Mouse (Mus musculus): ENCODE measurements around the gene Ppp1r3c. TPM values are rescaled to one million over a fixed set of nuclear protein-coding genes. Genes with fewer than 3 reads are reported as not detected.
A peak's percentile ranks its signal among the peaks of the same experiment; 100 is the strongest.
"Not testable (repeated sequence)": the region's sequence is repeated elsewhere in the genome, so short reads cannot be mapped to it uniquely, and the experiment has no call there.

Gene Ppp1r3c
- polyA plus RNA-seq, 1 experiment = 4.9 TPM

DNA sequence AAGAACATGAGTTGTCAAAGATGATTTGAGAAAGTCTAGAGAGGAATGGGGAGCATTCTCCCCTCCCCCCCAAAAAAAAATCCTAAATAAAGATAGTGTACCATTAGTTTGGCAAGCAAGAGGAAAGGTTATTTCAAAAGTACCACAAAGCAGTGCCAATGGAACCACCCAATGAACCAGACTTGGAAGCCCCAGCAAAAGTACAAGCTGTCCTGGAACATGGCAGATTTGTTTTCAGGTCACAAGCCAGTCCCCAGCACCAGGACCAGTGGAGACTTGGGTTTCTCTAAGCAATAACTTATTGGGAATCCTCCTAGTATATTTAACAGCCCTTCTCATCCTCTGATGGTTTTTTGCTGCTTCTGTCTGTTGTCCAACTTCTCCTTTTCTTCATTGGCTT, 12.5 kb upstream of the Ppp1r3c start:
- Histone ChIP-seq H3K4me3 (ENCODE audit: insufficient read depth, low read length) (no peak overlapping the region), H3K4me1 (ENCODE audit: control insufficient read depth, insufficient read depth, low read length) (no peaks in the 10 kb centered on the region), H3K27ac (ENCODE audit: insufficient read depth, low read length) (no peak overlapping the region)
- TF ChIP-seq POLR2A (IDR thresholded peaks at IDR 0.05; ENCODE audit: low read depth, low read length) (no peak), CTCF (IDR thresholded peaks at IDR 0.05; ENCODE audit: borderline replicate concordance, insufficient read depth, low read length) (no peak)

DNA sequence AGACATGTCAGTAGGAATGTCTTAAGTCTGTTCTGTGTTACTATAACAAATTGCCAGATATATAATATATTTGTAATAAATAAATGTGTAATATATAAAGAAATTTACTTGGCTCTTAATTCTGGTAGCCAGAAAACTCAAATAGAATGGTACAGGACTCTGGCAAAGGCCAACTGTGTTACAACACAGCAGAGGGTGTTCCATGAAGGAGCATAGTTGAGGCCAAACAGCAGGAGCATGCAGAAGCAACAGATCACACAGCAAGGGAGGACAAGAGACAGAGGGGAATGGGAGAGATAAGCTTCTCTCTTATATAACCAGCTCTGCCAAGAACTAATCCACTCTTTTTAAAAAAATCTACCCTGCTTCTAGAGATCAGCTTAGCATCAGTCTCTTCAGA, 5.9 kb upstream of the Ppp1r3c start:
- Histone ChIP-seq H3K27ac (ENCODE audit: insufficient read depth, low read length) (no peak overlapping the region), H3K4me3 (ENCODE audit: insufficient read depth, low read length) (no peak overlapping the region), H3K4me1 (ENCODE audit: control insufficient read depth, insufficient read depth, low read length) (peaks cover under 1% of the 10 kb centered on the region; the same call in 1 of the 2 replicates)
- no peak for TF ChIP-seq POLR2A (IDR thresholded peaks at IDR 0.05; ENCODE audit: low read depth, low read length)
- TF ChIP-seq CTCF (IDR thresholded peaks at IDR 0.05; ENCODE audit: borderline replicate concordance, insufficient read depth, low read length) = no peak

DNA sequence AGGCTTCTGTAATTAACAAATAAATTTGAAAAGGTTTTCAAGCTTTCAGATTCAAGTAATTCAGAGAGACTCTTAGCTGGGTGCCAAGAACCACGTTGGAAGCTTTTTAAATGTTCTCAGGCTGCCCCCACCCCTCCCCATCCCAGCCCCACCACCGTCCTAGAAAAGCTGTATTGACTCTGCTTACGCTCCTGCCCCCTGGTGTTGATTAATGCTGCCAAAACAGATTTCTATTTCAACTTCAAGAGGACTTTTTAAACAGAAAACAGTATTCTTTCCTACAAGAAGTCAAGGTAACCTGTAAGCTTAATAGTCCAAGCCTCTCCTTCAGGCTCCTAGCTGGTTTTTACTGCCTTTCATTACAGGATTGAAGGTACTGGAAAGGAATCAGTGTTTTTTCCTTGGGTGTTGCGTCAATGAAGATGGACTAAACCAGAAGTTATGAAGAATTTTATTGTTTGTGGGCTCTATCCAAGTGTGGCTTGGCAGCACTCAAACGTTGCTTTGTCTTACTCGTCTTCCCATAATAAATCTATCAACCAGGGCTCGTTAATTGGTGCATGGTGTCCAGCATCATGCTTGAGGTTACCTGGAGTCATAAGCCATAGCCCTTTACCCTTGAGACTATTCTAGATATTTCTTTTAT, 3.2 kb upstream of the Ppp1r3c start:
- no peak overlapping the region for H3K27ac ChIP-seq (ENCODE audit: insufficient read depth, low read length)
- no peak for TF ChIP-seq CTCF (IDR thresholded peaks at IDR 0.05; ENCODE audit: borderline replicate concordance, insufficient read depth, low read length)
- TF ChIP-seq POLR2A (IDR thresholded peaks at IDR 0.05; ENCODE audit: low read depth, low read length) = no peak
- no peak overlapping the region for H3K4me3 ChIP-seq (ENCODE audit: insufficient read depth, low read length)
- peaks cover 3% of the 10 kb centered on the region; the same call in 1 of the 2 replicates for H3K4me1 ChIP-seq (ENCODE audit: control insufficient read depth, insufficient read depth, low read length)

DNA sequence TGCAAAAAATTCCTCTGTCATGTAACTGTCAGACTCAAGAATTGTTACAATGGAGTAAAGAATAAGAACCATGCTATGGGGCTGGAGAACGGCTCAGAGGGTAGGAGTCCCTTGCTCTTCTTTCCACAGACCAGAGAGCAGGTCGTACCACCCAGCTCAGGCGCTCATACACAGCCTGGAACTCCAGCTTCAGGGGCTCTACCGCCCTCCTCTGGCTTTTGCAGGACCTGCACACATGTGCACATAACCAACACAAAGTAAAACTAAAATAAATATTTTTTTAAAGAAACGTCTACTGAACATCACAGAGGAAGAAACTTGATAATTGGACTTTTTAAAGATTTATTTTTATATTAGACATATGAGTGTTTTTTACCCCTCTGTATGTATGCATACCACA, 1.6 kb upstream of the Ppp1r3c start:
- Histone ChIP-seq H3K4me3 (ENCODE audit: insufficient read depth, low read length) (no peak overlapping the region), H3K4me1 (ENCODE audit: control insufficient read depth, insufficient read depth, low read length) (peaks cover 3% of the 10 kb centered on the region; the same call in 1 of the 2 replicates), H3K27ac (ENCODE audit: insufficient read depth, low read length) (no peak overlapping the region)
- TF ChIP-seq POLR2A (IDR thresholded peaks at IDR 0.05; ENCODE audit: low read depth, low read length) (no peak), CTCF (IDR thresholded peaks at IDR 0.05; ENCODE audit: borderline replicate concordance, insufficient read depth, low read length) (no peak)

DNA sequence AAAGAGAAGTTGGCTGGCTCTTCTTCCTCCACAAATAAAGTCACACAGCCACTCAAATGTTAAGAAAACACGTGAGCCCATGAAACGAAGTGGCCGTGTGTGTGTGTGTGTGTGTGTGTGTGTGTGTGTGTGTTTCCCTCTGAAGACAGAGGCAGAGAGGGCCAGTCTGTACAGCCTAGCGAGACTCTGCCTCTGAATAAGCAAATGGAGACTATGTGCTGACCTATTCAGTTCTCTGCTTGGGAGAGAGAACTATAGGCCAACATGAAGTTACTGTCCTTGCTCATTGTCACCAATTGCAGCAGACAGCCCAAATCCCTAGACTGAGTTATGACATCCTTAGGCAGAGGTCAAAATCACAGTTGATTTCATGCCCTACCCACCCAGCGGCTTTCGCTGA, 634 bp upstream of the Ppp1r3c start:
- Histone ChIP-seq H3K4me1 (ENCODE audit: control insufficient read depth, insufficient read depth, low read length) (peaks cover 3% of the 10 kb centered on the region; the same call in 1 of the 2 replicates), H3K27ac (ENCODE audit: insufficient read depth, low read length) (no peak overlapping the region), H3K4me3 (ENCODE audit: insufficient read depth, low read length) (peak overlapping the region; percentile 27)
- TF ChIP-seq CTCF (IDR thresholded peaks at IDR 0.05; ENCODE audit: borderline replicate concordance, insufficient read depth, low read length) (no peak), POLR2A (IDR thresholded peaks at IDR 0.05; ENCODE audit: low read depth, low read length) (no peak)

DNA sequence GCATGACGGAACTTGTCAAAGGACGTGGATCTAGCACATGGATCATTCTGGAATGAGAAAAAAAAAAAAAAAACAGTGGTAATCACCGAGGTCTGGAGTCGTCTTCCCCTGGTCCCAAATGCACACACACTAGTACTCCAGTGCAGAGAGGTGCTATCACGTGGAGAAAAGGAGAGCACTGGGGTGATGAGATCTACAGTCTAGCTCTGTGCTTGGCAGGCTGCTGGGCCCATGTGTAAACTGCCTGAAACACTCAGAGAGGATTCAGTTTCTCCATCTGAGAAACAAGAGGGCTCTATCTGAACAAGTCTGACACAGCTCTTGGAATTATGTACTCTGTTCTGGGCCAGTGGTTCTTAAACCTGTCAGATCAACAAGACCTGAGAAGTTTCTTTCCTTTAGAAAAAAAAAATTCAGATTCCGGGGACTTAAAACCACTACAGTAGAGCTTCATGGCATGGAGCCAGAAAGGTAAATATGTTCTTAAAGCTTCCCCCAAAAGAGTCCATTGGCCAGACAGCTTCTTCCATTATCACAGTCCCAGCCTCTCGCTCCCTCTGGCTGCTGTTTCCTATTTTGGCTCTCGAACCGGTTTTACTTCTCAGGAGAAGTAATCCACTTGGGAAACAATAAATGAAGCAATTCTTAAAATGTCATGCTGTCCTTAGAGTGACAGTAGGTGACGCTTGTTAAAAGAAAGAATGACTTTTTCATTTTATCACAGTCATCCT, 2.0 kb downstream of the Ppp1r3c start:
- H3K4me1 ChIP-seq (ENCODE audit: control insufficient read depth, insufficient read depth, low read length) = peaks cover 3% of the 10 kb centered on the region; the same call in 1 of the 2 replicates
- no peak overlapping the region for H3K4me3 ChIP-seq (ENCODE audit: insufficient read depth, low read length)
- TF ChIP-seq POLR2A (IDR thresholded peaks at IDR 0.05; ENCODE audit: low read depth, low read length) (no peak), CTCF (IDR thresholded peaks at IDR 0.05; ENCODE audit: borderline replicate concordance, insufficient read depth, low read length) (no peak)
- H3K27ac ChIP-seq (ENCODE audit: insufficient read depth, low read length) = no peak overlapping the region

DNA sequence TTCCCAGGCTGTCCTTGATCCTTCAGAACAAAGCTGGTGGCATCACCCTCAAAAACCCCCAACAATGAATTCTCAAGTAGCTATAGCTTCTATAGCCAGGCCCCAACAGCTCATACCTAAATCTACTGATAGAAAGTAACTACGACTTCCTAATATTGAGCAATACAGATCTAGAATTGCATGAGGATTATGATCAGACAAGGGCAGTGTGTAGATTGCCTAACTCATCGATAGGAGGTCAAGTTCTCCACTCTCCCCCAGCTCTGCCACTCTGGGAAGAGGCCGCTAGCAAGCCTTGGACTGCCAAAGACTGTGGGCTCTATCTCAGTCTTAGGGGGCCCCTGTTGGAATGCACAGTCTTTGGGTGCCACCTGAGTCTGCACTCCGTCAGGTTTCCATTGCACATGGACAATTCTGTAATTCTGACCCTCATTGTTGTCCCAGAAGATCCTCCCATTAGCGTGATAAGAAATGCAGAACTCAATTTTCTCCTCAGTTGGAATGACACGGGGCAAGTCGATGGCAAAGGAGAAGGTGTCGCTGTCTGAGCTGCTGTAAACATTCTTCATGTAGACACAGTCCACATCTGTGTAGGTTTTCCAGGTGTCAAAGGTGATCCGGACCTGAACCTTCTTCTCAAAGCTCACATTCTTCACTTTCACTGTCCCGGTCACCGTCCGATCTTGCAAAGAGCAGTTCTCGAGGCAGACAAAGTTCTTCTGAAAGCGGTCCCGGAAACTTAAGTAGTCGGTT, 3.1 kb downstream of the Ppp1r3c start:
- no peak overlapping the region for H3K4me3 ChIP-seq (ENCODE audit: insufficient read depth, low read length)
- no peak overlapping the region for H3K27ac ChIP-seq (ENCODE audit: insufficient read depth, low read length)
- TF ChIP-seq CTCF (IDR thresholded peaks at IDR 0.05; ENCODE audit: borderline replicate concordance, insufficient read depth, low read length) = no peak
- no peak for TF ChIP-seq POLR2A (IDR thresholded peaks at IDR 0.05; ENCODE audit: low read depth, low read length)
- H3K4me1 ChIP-seq (ENCODE audit: control insufficient read depth, insufficient read depth, low read length) = peaks cover 3% of the 10 kb centered on the region; the same call in 1 of the 2 replicates

- no peak for TF ChIP-seq POLR2A (IDR thresholded peaks at IDR 0.05; ENCODE audit: low read depth, low read length)
- TF ChIP-seq CTCF (IDR thresholded peaks at IDR 0.05; ENCODE audit: borderline replicate concordance, insufficient read depth, low read length) = no peak
- no peaks in the 10 kb centered on the region for H3K4me1 ChIP-seq (ENCODE audit: control insufficient read depth, insufficient read depth, low read length)
- no peak overlapping the region for H3K27ac ChIP-seq (ENCODE audit: insufficient read depth, low read length)
- H3K4me3 ChIP-seq (ENCODE audit: insufficient read depth, low read length) = no peak overlapping the region
These were observed 5.1 kb downstream of the Ppp1r3c start for GRCm38 (mm10) chr19:36731310-36731709.

DNA sequence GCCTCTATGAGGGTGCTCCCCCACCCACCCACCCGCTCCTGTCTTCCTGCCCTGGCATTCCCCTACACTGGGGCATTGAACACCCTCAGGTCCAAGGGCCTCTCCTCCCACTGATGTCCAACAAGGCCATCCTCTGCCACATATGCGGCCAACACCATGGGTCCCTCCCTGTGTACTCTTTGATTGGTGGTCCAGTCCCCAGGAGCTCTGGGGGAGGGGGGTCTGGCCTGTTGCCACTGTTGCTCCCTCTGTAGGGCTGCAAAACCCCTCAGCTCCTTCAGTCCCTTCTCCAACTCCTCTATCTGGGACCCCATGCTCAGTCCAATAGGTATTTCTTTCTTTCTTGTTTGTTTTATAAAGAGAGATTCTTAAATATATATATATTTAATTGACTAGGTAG, 6.0 kb downstream of the Ppp1r3c start:
- not testable (repeated sequence) for H3K27ac ChIP-seq (ENCODE audit: insufficient read depth, low read length); H3K4me1 ChIP-seq (ENCODE audit: control insufficient read depth, insufficient read depth, low read length)

More for the DNA sequence above, 6.0 kb downstream of the Ppp1r3c start:
- not testable (repeated sequence) for H3K4me3 ChIP-seq (ENCODE audit: insufficient read depth, low read length)

All from embryonic fibroblast, embryonic 13.5 days (primary cell).